Mouse (Mus musculus): Measurements from ENCODE around the gene Olfr1440. TPM values are rescaled to one million over a fixed set of nuclear protein-coding genes. Genes with fewer than 3 reads are reported as not detected.

The Olfr1440 gene
- polyA plus RNA-seq, 1 experiment from 2014 or later: not detected

- WGBS: 48% methylated on average over 1 of the region's 1 CpGs
- no peaks in the 10 kb centered on the region for H3K9me3 ChIP-seq
- H3K36me3 ChIP-seq: no peaks in the 10 kb centered on the region
- 0 out of 2 replicates have a peak, but pooled peaks cover 3% of the 10 kb centered on the region for H3K4me1 ChIP-seq
- H3K27ac ChIP-seq: no peak overlapping the region
- no peak overlapping the region for H3K4me3 ChIP-seq
- DNase-seq (ENCODE audit: low spot score): no peak
- no peaks in the 10 kb centered on the region for H3K27me3 ChIP-seq (ENCODE audit: insufficient read depth, poor library complexity, severe bottlenecking)
Measured at GRCm38 (mm10) chr19:12439581-12439980, 52.5 kb downstream of the Olfr1440 start.

- 71% methylated on average over 5 of the region's 5 CpGs for WGBS
- Histone ChIP-seq H3K4me1 (0 out of 2 replicates have a peak, but pooled peaks cover 3% of the 10 kb centered on the region), H3K4me3 (no peak overlapping the region), H3K27ac (no peak overlapping the region), H3K9me3 (no peaks in the 10 kb centered on the region), H3K27me3 (ENCODE audit: insufficient read depth, poor library complexity, severe bottlenecking) (no peaks in the 10 kb centered on the region), H3K36me3 (no peaks in the 10 kb centered on the region)
- DNase-seq (ENCODE audit: low spot score): no peak
Measured at GRCm38 (mm10) chr19:12440103-12440725, 53.1 kb downstream of the Olfr1440 start.

- Histone ChIP-seq H3K36me3 (no peaks in the 10 kb centered on the region), H3K9me3 (no peaks in the 10 kb centered on the region), H3K27me3 (ENCODE audit: insufficient read depth, poor library complexity, severe bottlenecking) (no peaks in the 10 kb centered on the region), H3K27ac (no peak overlapping the region), H3K4me3 (no peak overlapping the region), H3K4me1 (0 out of 2 replicates have a peak, but pooled peaks cover 3% of the 10 kb centered on the region)
- no peak for DNase-seq (ENCODE audit: low spot score)
- WGBS: 71% methylated on average over 4 of the region's 4 CpGs
Measured at GRCm38 (mm10) chr19:12442560-12442959, 55.5 kb downstream of the Olfr1440 start.

- Histone ChIP-seq H3K27ac (no peak overlapping the region), H3K4me3 (no peak overlapping the region), H3K9me3 (no peaks in the 10 kb centered on the region), H3K4me1 (0 out of 2 replicates have a peak, but pooled peaks cover 3% of the 10 kb centered on the region), H3K36me3 (no peaks in the 10 kb centered on the region), H3K27me3 (ENCODE audit: insufficient read depth, poor library complexity, severe bottlenecking) (no peaks in the 10 kb centered on the region)
- 75% methylated on average over 3 of the region's 3 CpGs for WGBS
- no peak for DNase-seq (ENCODE audit: low spot score)
Measured at GRCm38 (mm10) chr19:12445014-12445413, 57.9 kb downstream of the Olfr1440 start.

Other genes with a start within 250 kb of the Olfr1440 start
- not detected in 2 replicates for gene Olfr1555-ps1, start 217.2 kb upstream of the Olfr1440 start, polyA plus RNA-seq (2016; fragmentation: Nextera tagmentation; extraction: Ambion mirVana)
- not detected in 2 replicates for gene Olfr1431, start 186.6 kb upstream of the Olfr1440 start, polyA plus RNA-seq (2016; fragmentation: Nextera tagmentation; extraction: Ambion mirVana)
- not detected in 2 replicates for gene Olfr1432, start 154.7 kb upstream of the Olfr1440 start, polyA plus RNA-seq (2016; fragmentation: Nextera tagmentation; extraction: Ambion mirVana)
- gene Olfr262, start 145.6 kb upstream of the Olfr1440 start, polyA plus RNA-seq (2016; fragmentation: Nextera tagmentation; extraction: Ambion mirVana): not detected in 2 replicates
- gene Olfr235, start 126.2 kb upstream of the Olfr1440 start, polyA plus RNA-seq (2016; fragmentation: Nextera tagmentation; extraction: Ambion mirVana): not detected in 2 replicates
- gene Olfr1434, start 107.4 kb upstream of the Olfr1440 start, polyA plus RNA-seq (2016; fragmentation: Nextera tagmentation; extraction: Ambion mirVana): not detected in 2 replicates
- not detected in 2 replicates for gene Olfr1436, start 88.1 kb upstream of the Olfr1440 start, polyA plus RNA-seq (2016; fragmentation: Nextera tagmentation; extraction: Ambion mirVana)
- not detected in 2 replicates for gene Olfr1437, start 62.2 kb upstream of the Olfr1440 start, polyA plus RNA-seq (2016; fragmentation: Nextera tagmentation; extraction: Ambion mirVana)
- not detected in 2 replicates for gene Olfr1438-ps1, start 51.4 kb upstream of the Olfr1440 start, polyA plus RNA-seq (2016; fragmentation: Nextera tagmentation; extraction: Ambion mirVana)
- gene Olfr1441, start 30.2 kb downstream of the Olfr1440 start, polyA plus RNA-seq (2016; fragmentation: Nextera tagmentation; extraction: Ambion mirVana): not detected in 2 replicates
- gene Pfpl, start 40.6 kb downstream of the Olfr1440 start, polyA plus RNA-seq (2016; fragmentation: Nextera tagmentation; extraction: Ambion mirVana): not detected in 2 replicates
- gene Mpeg1, start 73.5 kb downstream of the Olfr1440 start, polyA plus RNA-seq (2016; fragmentation: Nextera tagmentation; extraction: Ambion mirVana): 0.05 TPM in 1 of 2 replicates, not detected in the other
- gene Dtx4, start 114.2 kb downstream of the Olfr1440 start, polyA plus RNA-seq (2016; fragmentation: Nextera tagmentation; extraction: Ambion mirVana): 0.91 and 2.9 TPM in 2 replicates
- 20.4 and 21.3 TPM in 2 replicates for gene Fam111a, start 158.5 kb downstream of the Olfr1440 start, polyA plus RNA-seq (2016; fragmentation: Nextera tagmentation; extraction: Ambion mirVana)
- gene Gm4952, start 212.7 kb downstream of the Olfr1440 start, polyA plus RNA-seq (2016; fragmentation: Nextera tagmentation; extraction: Ambion mirVana): 0.10 and 0.17 TPM in 2 replicates
- not detected in 2 replicates for gene Glyat, start 246.0 kb downstream of the Olfr1440 start, polyA plus RNA-seq (2016; fragmentation: Nextera tagmentation; extraction: Ambion mirVana)

All from heart, embryonic 10.5 days (tissue).